Mouse (Mus musculus) forebrain, embryonic 12.5 days (tissue): Measurements from ENCODE around the gene Gm3259. TPM values are rescaled to one million over a fixed set of nuclear protein-coding genes. Genes with fewer than 3 reads are reported as not detected.
"Not testable (repeated sequence)": the region's sequence is repeated elsewhere in the genome, so short reads cannot be mapped to it uniquely, and the experiment has no call there.

Experiments used
- ATAC-seq: fragments of 200-750 bp; cut with Nextera tagmentation; 2 replicates; pipeline ENCODE4 v1.8.0; 2017; ENCODE audit warnings: moderate TSS enrichment; ENCODE audit not compliant: low FRiP score
- H3K27ac ChIP-seq: fragments of 300-500 bp; sonication (generic); 2 replicates; pipeline ENCODE4 v1.5.1; 2016; ENCODE audit warnings: mild to moderate bottlenecking
- H3K27me3 ChIP-seq: fragments of 300-500 bp; sonication (generic); 2 replicates; pipeline ENCODE4 v1.6.1; 2016; ENCODE audit warnings: mild to moderate bottlenecking
- H3K36me3 ChIP-seq: fragments of 300-500 bp; sonication (generic); replicated peaks from 2 replicates; pipeline ENCODE4 v1.6.1; 2016; ENCODE audit warnings: mild to moderate bottlenecking
- H3K4me1 ChIP-seq: fragments of 300-500 bp; sonication (generic); 2 replicates; pipeline ENCODE4 v1.6.1; 2016
- H3K4me2 ChIP-seq: fragments of 300-500 bp; sonication (generic); 2 replicates; pipeline ENCODE4 v1.6.1; 2016; ENCODE audit warnings: mild to moderate bottlenecking, moderate library complexity
- H3K4me3 ChIP-seq: fragments of 300-500 bp; sonication (generic); replicated peaks from 2 replicates; pipeline ENCODE4 v1.5.1; 2016; ENCODE audit warnings: mild to moderate bottlenecking
- H3K9ac ChIP-seq: fragments of 300-500 bp; sonication (generic); 2 replicates; pipeline ENCODE4 v1.6.1; 2016; ENCODE audit warnings: mild to moderate bottlenecking
- H3K9me3 ChIP-seq: fragments of 300-500 bp; sonication (generic); 2 replicates; pipeline ENCODE4 v1.6.1; 2016
- WGBS: fragments of 180-500 bp; shearing (Covaris S2); methylation state at CpG from one replicate; pipeline ENCODE4 v1.1.7; 2016; 5-methylcytosine and 5-hydroxymethylcytosine counted together
- polyA plus RNA-seq: library from polyadenylated mRNA; unstranded; fragments of >200 nt; fragmentation: Nextera tagmentation; extraction: Ambion mirVana; gene quantifications from 2 replicates; pipeline ENCODE4 v1.2.1, GENCODE M21; 2016

The Gm3259 gene
- polyA plus RNA-seq: not detected in 2 replicates

DNA sequence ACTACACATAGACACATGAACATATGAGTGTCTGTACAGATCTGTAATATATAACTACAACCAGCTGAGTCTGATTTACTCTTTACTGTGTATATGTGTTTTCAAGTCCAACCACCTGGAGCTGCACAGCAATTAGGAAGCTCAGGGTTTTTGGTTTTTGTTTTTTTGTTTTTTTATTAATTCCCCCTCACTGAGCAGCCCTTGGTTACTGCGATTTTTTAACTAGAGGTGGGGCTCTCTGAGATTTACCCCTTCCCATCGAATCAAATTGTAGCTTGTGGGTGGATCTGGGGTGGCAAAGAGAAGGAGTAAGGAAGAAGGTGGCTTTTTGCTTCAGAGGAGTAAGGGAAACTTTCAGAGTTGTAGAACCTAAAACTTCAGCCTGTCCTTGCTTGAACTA, at the start of gene Gm3259:
TSS of gene Gm3259 (plus strand) at position 301 of the 400 bp plus-strand sequence.
- H3K9me3 ChIP-seq, H3K36me3 ChIP-seq, H3K9ac ChIP-seq, H3K4me3 ChIP-seq, H3K27me3 ChIP-seq, H3K27ac ChIP-seq, ATAC-seq, H3K4me2 ChIP-seq, H3K4me1 ChIP-seq: not testable (repeated sequence)
- 41% methylated on average over 2 of the region's 2 CpGs for WGBS

DNA sequence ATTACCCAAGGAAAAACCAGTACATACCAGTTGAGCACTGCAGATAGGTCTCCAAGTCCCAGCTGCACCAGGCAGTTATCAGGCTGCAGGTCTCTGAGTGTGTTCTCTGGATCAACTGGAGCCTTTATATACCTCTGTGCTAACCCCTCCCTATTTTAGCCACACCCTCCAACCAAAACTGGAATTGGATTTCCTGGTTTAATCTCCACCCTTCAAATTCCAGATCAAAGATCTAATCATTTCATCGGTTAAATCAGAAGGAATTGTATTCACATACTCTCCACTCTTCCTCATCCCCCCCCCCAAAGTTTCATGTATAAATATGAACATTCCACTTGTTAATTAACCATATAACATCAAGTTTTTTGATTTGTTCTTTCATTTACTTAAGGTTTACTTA, 33.0 kb upstream of the Gm3259 start, which contains the start of gene Gm10424:
TSS of gene Gm10424 (minus strand) at position 101 of the 400 bp plus-strand sequence.
- H3K9me3 ChIP-seq, H3K9ac ChIP-seq, H3K4me1 ChIP-seq, H3K27me3 ChIP-seq, H3K4me3 ChIP-seq, H3K27ac ChIP-seq, H3K36me3 ChIP-seq, H3K4me2 ChIP-seq, ATAC-seq: not testable (repeated sequence)
- no CpG with 5 or more reads among the region's 1 CpGs for WGBS

Other genes with a start within 250 kb of the Gm3259 start
- not detected in 2 replicates for gene Gm7942, start 199.0 kb upstream of the Gm3259 start, polyA plus RNA-seq
- gene Gm16513, start 123.3 kb upstream of the Gm3259 start, polyA plus RNA-seq: not detected in 2 replicates
- not detected in 2 replicates for gene Gm10424, start 33.1 kb upstream of the Gm3259 start, polyA plus RNA-seq
- not detected in 2 replicates for gene D5Ertd577e, start 150.9 kb downstream of the Gm3259 start, polyA plus RNA-seq
- not detected in 2 replicates for gene Gm3286, start 204.8 kb downstream of the Gm3259 start, polyA plus RNA-seq